Mouse (Mus musculus) liver, embryonic 12.5 days (tissue): Measurements from ENCODE around the gene Ube2h. TPM values are rescaled to one million over a fixed set of nuclear protein-coding genes. Genes with fewer than 3 reads are reported as not detected.

ENCODE experiments used
- ATAC-seq: fragments of 200-750 bp; cut with Nextera tagmentation; 2 replicates; pipeline ENCODE4 v1.8.0; 2017; ENCODE audit warnings: moderate number of reproducible peaks, mild to moderate bottlenecking, moderate library complexity
- H3K27ac ChIP-seq: fragments of 300-500 bp; sonication (generic); 2 replicates; pipeline ENCODE4 v1.5.1; 2016; ENCODE audit warnings: mild to moderate bottlenecking
- H3K27me3 ChIP-seq: fragments of 300-500 bp; sonication (generic); replicated peaks from 2 replicates; pipeline ENCODE4 v1.6.1; 2016; ENCODE audit warnings: mild to moderate bottlenecking, moderate library complexity
- H3K36me3 ChIP-seq: fragments of 300-500 bp; sonication (generic); 2 replicates; pipeline ENCODE4 v1.6.1; 2016; ENCODE audit warnings: mild to moderate bottlenecking, moderate library complexity
- H3K4me1 ChIP-seq: fragments of 300-500 bp; sonication (generic); 2 replicates; pipeline ENCODE4 v1.6.1; 2016
- H3K4me2 ChIP-seq: fragments of 300-500 bp; sonication (generic); 2 replicates; pipeline ENCODE4 v1.6.1; 2016; ENCODE audit warnings: mild to moderate bottlenecking, moderate library complexity
- H3K4me3 ChIP-seq: fragments of 300-500 bp; sonication (generic); 2 replicates; pipeline ENCODE4 v1.5.1; 2016; ENCODE audit warnings: mild to moderate bottlenecking, moderate library complexity
- H3K9ac ChIP-seq: fragments of 300-500 bp; sonication (generic); 2 replicates; pipeline ENCODE4 v1.6.1; 2016; ENCODE audit warnings: mild to moderate bottlenecking, moderate library complexity
- H3K9me3 ChIP-seq: fragments of 300-500 bp; sonication (generic); replicated peaks from 2 replicates; pipeline ENCODE4 v1.6.1; 2016; ENCODE audit warnings: mild to moderate bottlenecking, moderate library complexity
- WGBS: fragments of 180-500 bp; shearing (Covaris S2); methylation state at CpG from one replicate; pipeline ENCODE4 v1.1.7; 2016; ENCODE audit not compliant: insufficient replicate concordance; 5-methylcytosine and 5-hydroxymethylcytosine counted together
- polyA plus RNA-seq: library from polyadenylated mRNA; unstranded; fragments of >200 nt; fragmentation: Nextera tagmentation; extraction: Ambion mirVana; gene quantifications from 2 replicates; pipeline ENCODE4 v1.2.1, GENCODE M21; 2016

The Ube2h gene
- polyA plus RNA-seq, 1 experiment from 2014 or later = 31.6 TPM

DNA sequence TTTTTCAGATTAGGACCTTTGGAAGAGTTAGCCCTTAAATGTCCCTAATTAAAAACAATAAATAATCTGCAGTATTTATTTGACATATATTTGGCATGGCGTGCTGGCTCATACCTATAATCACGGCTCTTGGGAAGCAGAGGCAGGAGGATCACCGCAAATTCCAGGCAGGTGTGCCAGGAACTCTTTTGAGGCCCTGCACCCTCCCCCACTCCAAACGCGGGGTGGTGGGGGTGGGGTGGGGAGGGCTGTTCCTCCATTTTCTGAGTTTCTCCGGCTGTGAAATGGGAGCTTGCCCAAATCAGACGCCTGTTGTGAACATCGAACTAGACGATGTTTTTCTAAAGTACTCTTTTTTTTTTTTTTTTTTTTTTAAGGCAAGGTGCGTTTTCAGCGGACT, 125.3 kb downstream of the Ube2h start:
- Histone ChIP-seq H3K27me3 (peaks cover 100% of the 10 kb centered on the region), H3K4me2 (no peak overlapping the region), H3K4me3 (no peak overlapping the region), H3K4me1 (peaks cover 32% of the 10 kb centered on the region), H3K9ac (no peak overlapping the region), H3K36me3 (no peaks in the 10 kb centered on the region), H3K9me3 (peaks cover 4% of the 10 kb centered on the region; the same call in 1 of the 2 replicates), H3K27ac (no peak overlapping the region)
- no peak for ATAC-seq
- 17% methylated on average over 11 of the region's 11 CpGs for WGBS

DNA sequence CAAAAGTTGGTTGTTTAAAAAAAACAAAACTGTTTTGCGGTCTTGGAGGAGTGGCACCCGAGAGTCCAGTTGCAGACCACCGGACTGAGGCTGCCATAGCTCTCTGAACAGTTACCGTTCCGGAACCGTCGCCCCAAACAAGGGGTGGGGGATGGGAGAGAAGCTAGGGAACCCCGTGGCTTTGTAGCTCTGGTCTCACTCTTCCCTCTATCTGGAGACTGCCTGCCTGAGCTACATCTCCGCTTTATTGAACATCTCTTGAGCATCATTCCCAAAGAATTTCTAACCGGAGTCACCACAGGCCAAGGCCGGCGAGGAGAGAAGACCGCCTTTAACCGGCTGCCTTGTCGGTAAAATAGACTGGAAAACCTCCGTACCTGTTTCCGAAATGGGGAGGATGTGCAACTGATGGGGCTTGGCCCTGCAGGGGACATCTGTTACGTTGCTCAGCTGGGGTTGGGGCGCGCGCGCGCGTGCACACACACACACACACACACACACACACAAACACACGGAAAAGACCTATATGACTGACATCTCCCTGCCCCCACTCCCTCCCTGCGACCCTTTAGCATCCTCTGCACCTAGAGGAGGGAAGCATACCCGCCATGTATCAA, 126.2 kb downstream of the Ube2h start:
- H3K4me1 ChIP-seq = peaks cover 42% of the 10 kb centered on the region
- no peak overlapping the region for H3K9ac ChIP-seq
- no peak overlapping the region for H3K4me2 ChIP-seq
- 3% methylated on average over 27 of the region's 27 CpGs for WGBS
- no peak overlapping the region for H3K4me3 ChIP-seq
- H3K27me3 ChIP-seq = peaks cover 100% of the 10 kb centered on the region
- ATAC-seq = no peak
- no peak overlapping the region for H3K27ac ChIP-seq
- H3K36me3 ChIP-seq = no peaks in the 10 kb centered on the region
- H3K9me3 ChIP-seq = peaks cover under 1% of the 10 kb centered on the region; the same call in 1 of the 2 replicates

DNA sequence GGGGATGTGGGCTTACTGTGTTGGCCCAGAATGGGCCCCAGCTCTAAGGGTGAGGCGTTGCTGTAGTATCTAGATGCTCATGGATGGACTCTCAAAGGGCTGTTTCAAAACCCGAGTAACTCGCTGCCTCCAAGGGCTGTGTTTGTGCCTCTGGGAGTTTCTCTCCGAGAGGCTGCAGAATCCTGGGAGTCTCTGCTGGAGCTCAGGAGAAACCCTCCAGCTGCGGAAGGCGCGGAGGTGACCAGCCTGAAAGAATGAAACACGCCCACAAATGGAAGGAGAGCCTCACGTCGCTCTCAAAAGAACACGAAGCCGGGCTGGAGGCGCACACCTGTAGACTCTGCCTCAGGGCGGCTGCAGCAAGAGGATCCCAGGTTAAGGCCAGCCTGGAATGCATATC, 127.0 kb downstream of the Ube2h start:
- Histone ChIP-seq H3K4me1 (peaks cover 46% of the 10 kb centered on the region), H3K4me3 (no peak overlapping the region), H3K36me3 (no peaks in the 10 kb centered on the region), H3K27me3 (peaks cover 100% of the 10 kb centered on the region), H3K27ac (no peak overlapping the region), H3K4me2 (no peak overlapping the region), H3K9me3 (no peaks in the 10 kb centered on the region), H3K9ac (no peak overlapping the region)
- ATAC-seq = no peak
- 4% methylated on average over 14 of the region's 14 CpGs for WGBS

DNA sequence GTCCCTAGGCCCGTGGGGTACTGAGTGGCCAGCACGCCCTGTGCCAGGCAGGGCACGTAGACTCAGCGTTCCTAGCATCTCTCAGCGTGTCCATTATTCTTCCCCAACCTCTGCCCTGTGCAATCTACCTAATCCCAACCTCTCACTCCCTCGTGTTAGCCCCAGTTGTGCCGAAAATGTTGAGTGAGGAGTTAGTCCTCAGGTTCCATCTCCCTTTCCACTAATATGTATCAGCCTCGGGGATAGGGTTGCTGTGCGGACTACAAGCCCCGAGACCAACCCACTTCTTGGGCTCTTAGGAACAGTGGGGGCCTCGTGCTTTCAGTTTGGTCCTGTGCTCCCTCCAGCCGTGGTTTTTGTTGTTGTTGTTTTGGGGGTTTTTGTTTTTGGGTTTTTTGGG, 127.8 kb downstream of the Ube2h start:
- H3K4me1 ChIP-seq = peaks cover 46% of the 10 kb centered on the region

DNA sequence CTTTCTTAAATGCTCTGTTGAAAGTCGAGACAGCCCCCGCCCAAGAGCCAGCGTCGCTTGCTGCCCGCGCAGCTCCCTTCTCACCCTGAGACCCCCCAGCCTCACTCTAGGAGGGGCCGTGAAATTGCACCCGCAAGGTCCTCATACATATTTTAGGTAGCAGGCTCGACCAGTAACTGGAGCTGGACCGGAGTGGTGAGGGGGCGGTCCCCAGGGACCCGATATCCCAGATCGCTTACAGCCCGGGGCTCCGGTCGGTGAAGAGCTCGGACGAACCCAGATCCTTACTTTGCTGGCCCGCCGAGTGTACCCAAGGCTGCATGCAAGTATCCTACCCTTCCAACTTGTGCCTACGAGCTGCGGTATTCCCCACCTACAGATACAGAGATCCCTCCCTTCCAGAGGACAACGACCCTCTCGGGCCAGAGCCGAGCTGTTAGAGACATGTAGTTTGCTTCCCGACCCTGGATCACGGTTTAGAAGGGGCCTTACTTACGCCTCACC, 128.4 kb downstream of the Ube2h start:
- Histone ChIP-seq H3K4me2 (peak overlapping the region; percentile 51), H3K27me3 (peaks cover 100% of the 10 kb centered on the region), H3K9me3 (no peaks in the 10 kb centered on the region), H3K4me3 (peak overlapping the region; percentile 49), H3K9ac (no peak overlapping the region), H3K36me3 (no peaks in the 10 kb centered on the region), H3K4me1 (peaks cover 46% of the 10 kb centered on the region), H3K27ac (no peak overlapping the region)
- ATAC-seq = no peak
- WGBS = 3% methylated on average over 28 of the region's 28 CpGs

More for the DNA sequence above, 127.8 kb downstream of the Ube2h start:
- no peaks in the 10 kb centered on the region for H3K9me3 ChIP-seq
- H3K36me3 ChIP-seq = no peaks in the 10 kb centered on the region
- H3K4me3 ChIP-seq = no peak overlapping the region
- H3K9ac ChIP-seq = no peak overlapping the region
- peaks cover 100% of the 10 kb centered on the region for H3K27me3 ChIP-seq
- no peak overlapping the region for H3K27ac ChIP-seq
- ATAC-seq = no peak
- WGBS = 7% methylated on average over 12 of the region's 12 CpGs
- no peak overlapping the region for H3K4me2 ChIP-seq

DNA sequence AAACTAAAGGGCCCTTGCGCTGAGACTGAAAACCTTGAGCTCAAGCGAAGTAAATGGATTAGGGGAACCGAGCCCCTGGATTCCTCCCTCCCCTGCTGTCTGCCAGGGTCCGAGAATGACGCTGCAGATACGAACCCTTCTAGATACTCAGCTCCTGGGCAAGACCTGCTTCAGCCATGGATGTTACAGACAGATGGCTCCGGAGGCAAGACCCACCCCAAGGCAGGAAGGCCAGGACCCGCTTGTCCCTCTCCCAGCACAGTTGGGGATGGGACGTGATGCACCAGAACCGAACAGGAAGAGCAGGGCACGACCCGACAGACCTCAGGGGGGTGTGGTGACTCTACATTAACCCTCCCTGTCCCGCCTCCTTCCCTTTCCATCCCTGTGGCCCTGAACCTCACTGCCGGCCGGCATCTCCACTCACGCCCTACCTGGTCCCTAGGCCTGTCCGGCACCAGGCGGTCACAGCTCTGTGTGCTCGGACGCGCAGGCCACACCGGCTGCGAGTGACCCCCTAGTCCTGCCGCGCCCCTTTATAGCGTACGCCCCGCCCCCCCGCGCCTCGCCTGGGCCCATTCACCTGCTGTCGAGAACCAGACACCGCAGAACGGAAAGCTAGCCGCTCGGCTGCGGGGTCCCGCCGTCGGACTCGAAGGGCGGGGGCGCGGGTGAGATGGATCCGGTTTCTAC, 129.0 kb downstream of the Ube2h start:
- ATAC-seq = no peak
- no peak overlapping the region for H3K27ac ChIP-seq
- peak overlapping the region; percentile 49 for H3K4me3 ChIP-seq
- H3K4me1 ChIP-seq = peaks cover 46% of the 10 kb centered on the region
- no peaks in the 10 kb centered on the region for H3K9me3 ChIP-seq
- WGBS = 2% methylated on average over 45 of the region's 45 CpGs
- H3K4me2 ChIP-seq = peak overlapping the region; percentile 72
- H3K9ac ChIP-seq = no peak overlapping the region
- H3K36me3 ChIP-seq = no peaks in the 10 kb centered on the region
- H3K27me3 ChIP-seq = peaks cover 100% of the 10 kb centered on the region

DNA sequence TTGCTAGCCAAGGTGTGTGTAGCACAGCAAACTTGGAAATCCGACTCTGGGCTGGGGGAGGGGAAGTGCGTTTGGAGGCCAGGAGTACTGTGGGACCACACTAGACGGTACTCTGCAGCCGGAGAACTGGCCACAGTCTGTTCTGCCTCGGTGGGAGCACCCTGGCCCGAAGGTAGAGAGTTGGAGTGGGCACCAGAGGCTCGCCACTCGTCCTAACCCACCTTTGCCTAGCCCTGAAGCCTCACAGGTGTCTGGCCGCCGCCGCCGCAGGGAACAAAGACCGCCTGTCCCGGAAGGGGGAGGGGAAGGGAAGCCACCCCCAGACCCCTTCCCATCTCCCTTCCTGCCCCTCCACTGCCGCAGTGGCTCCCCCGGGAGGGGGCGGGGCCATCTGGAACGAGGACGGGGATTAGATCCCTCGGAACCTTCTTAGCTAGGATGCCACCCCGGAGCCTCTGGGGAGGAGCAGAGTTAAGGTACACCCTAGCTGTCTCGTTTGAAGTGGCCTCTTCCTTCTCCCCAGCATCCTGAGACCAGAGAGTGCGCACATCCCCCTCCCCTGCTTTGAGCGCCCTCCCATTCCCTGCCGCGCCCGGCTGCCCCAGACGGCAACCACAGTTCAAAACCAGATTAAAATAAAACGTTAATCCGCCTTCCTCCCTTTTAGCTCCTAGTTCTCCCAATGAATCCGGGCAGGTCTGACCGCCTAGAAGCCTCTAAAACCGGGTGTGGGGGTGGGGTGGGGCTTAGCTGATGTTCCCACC, 129.7 kb downstream of the Ube2h start:
- Histone ChIP-seq H3K4me2 (peak overlapping the region; percentile 72), H3K9ac (no peak overlapping the region), H3K4me1 (peaks cover 46% of the 10 kb centered on the region), H3K36me3 (no peaks in the 10 kb centered on the region), H3K27ac (no peak overlapping the region), H3K4me3 (peak overlapping the region; percentile 49), H3K9me3 (no peaks in the 10 kb centered on the region), H3K27me3 (peaks cover 100% of the 10 kb centered on the region)
- WGBS = 2% methylated on average over 33 of the region's 33 CpGs
- no peak; the same call in 1 of the 2 replicates for ATAC-seq

DNA sequence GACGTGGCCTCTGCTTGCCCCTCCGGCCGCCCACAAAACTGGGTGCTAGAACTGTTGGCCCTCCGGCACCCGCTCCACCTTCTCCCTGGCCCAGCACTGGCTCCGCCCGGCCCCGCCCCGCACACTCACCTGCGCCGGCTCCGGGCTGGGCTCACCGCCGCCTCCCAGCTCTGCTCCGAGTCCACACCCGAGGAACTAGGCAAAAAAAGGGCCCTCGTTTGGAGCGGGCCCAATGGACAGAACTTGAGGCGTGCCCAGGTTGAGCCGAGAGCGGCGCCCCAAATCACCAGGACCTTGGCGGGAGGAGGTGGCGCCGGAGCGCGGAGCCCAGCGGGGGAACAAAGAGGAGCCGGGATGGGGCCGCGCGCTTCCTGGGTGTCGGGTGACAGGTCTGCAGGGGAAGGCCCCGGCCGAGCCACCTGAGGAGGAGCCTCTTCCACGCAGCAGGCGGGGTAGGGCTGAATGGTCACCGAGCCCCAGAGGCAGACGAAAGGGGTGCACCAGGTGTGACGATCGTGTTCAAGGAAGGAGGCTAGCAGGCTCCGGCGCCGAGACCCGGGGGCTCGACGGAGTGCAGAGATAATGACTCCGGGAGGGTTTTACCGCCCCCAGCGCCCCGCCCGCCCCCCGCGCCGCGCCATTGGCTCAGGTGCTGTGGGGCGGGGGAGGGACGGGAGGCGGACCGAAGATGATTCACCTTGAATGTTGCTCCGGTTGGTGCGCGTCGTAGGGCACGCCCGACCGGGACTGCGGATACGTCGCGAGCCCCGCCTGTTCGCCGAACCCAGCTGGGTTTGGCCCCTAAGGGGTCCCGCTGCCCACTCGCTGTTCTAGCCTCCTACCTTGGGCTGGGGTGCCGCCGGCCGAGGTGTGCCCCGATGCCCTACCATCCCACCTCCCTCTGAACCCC, 130.5 kb downstream of the Ube2h start:
- H3K9ac ChIP-seq = 0 out of 2 replicates have a peak overlapping the region, but pooled peaks have one; percentile 12
- no peaks in the 10 kb centered on the region for H3K36me3 ChIP-seq
- H3K9me3 ChIP-seq = no peaks in the 10 kb centered on the region
- H3K27me3 ChIP-seq = peaks cover 100% of the 10 kb centered on the region
- ATAC-seq = peak; percentile 52
- H3K27ac ChIP-seq = no peak overlapping the region
- peak overlapping the region; percentile 49 for H3K4me3 ChIP-seq
- 1% methylated on average over 80 of the region's 80 CpGs for WGBS
- H3K4me2 ChIP-seq = peak overlapping the region; percentile 72
- H3K4me1 ChIP-seq = peaks cover 46% of the 10 kb centered on the region

DNA sequence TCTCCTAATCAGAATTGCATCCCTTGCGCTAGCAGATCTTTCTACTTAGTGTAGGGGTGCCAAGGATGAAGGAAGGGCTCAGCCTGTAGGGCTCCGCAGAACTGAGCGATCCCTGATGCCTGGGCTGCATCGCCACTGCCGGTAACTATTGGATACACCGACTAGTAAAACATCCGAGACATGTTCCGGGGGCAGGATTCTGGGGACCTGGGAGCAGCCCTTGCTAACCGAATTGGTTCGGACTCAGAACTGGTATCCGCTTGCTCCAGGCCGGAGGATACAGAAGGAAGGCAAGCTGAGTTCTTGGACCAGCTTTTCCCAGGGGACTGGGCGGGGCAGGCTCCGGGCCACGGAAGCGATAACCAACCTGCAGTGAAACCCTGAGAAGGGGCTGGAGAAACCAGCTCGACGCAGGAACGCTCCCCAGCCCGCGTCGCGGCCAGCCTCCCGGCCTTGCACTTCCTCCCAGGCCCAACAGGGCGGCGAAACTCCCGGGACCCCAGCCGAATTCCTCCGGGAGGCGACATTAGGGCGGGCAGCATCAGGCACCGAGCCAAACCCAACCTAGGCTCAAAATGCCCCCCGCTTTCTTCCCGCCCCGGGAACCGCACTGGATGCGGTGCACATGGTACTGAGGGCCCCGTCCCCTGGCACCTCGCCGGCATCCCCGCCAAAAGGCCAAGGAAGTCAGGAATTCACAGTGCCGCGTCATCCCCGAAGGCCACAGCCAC, 131.4 kb downstream of the Ube2h start:
- no peak for ATAC-seq
- H3K9ac ChIP-seq = no peak overlapping the region
- no peaks in the 10 kb centered on the region for H3K36me3 ChIP-seq
- H3K4me1 ChIP-seq = peaks cover 40% of the 10 kb centered on the region
- H3K27ac ChIP-seq = no peak overlapping the region
- peak overlapping the region; percentile 49 for H3K4me3 ChIP-seq
- H3K9me3 ChIP-seq = no peaks in the 10 kb centered on the region
- 3% methylated on average over 44 of the region's 44 CpGs for WGBS
- peaks cover 100% of the 10 kb centered on the region for H3K27me3 ChIP-seq
- H3K4me2 ChIP-seq = peak overlapping the region; percentile 72

DNA sequence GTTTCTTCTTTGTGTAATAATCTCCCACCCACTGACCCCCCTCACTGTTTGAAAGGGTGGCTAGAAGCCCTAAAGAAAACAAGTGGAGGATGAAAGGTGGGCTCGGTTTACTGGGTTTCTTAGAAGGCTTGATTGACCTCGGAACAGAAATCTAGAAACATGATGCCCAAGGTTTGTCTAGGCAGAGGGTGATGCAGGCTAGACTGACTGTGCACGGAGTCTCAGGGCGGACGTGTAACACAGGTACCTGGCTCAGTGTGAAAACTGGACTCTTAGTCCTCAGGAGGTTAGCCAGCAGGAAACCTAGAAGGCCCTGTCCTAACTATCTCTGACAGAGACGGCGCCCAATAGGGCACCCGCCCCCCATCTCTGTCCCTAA, 131.9 kb downstream of the Ube2h start:
- ATAC-seq = no peak
- H3K27ac ChIP-seq = no peak overlapping the region
- no peak overlapping the region for H3K9ac ChIP-seq
- 0 out of 2 replicates have a peak overlapping the region, but pooled peaks have one; percentile 72 for H3K4me2 ChIP-seq
- WGBS = 16% methylated on average over 8 of the region's 8 CpGs
- H3K4me3 ChIP-seq = no peak overlapping the region
- no peaks in the 10 kb centered on the region for H3K36me3 ChIP-seq
- peaks cover 39% of the 10 kb centered on the region for H3K4me1 ChIP-seq
- peaks cover 100% of the 10 kb centered on the region for H3K27me3 ChIP-seq
- H3K9me3 ChIP-seq = no peaks in the 10 kb centered on the region

DNA sequence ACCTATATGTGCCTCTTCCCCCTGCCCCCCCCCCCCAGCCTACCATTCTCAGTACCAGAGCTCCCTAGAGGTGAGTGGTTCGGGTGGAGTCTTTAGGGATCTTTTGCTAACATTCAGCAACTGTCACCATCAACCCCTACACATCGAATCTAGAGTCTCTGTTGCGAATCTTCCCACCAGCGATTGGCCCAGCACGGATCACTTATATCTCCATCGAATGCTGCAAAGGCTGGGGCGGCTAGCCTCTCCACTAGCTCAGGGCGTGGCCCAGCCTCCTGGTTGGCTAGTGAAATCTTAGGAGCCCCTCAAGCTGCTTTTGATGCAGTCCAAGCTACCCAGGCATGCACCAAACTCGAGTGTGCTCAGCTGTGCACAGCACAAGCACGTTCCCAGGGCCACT, 132.4 kb downstream of the Ube2h start:
- Histone ChIP-seq H3K9ac (no peak overlapping the region), H3K9me3 (no peaks in the 10 kb centered on the region), H3K4me1 (peaks cover 43% of the 10 kb centered on the region), H3K27ac (no peak overlapping the region), H3K27me3 (peaks cover 100% of the 10 kb centered on the region), H3K4me2 (no peak overlapping the region), H3K36me3 (no peaks in the 10 kb centered on the region), H3K4me3 (no peak overlapping the region)
- no peak for ATAC-seq
- WGBS = 21% methylated on average over 10 of the region's 10 CpGs
